Mouse (Mus musculus) cerebellum, adult 2 months (tissue): ENCODE data around the gene Ell2. TPM values are rescaled to one million over a fixed set of nuclear protein-coding genes. Genes with fewer than 3 reads are reported as not detected.

Source experiments
- DNase-seq, 2 experiments: peaks; one replicate each; pipeline ENCODE4 v3.0.0; 2021
- H3K27ac ChIP-seq: fragments of 200-500 bp; 2 replicates; pipeline ENCODE4 v1.5.1; 2012; ENCODE audit warnings: low read length, control low read depth, inconsistent platforms; ENCODE audit not compliant: insufficient read depth
- H3K27me3 ChIP-seq: fragments of 200-500 bp; 2 replicates; pipeline ENCODE4 v1.6.1; 2012; ENCODE audit warnings: inconsistent platforms, mild to moderate bottlenecking, low read length, moderate library complexity; ENCODE audit not compliant: control insufficient read depth, insufficient read depth
- H3K4me1 ChIP-seq: fragments of 200-500 bp; 2 replicates; pipeline ENCODE4 v1.6.1; 2011; ENCODE audit warnings: low read length; ENCODE audit not compliant: control insufficient read depth, insufficient read depth
- H3K4me3 ChIP-seq: fragments of 200-500 bp; replicated peaks from 2 replicates; pipeline ENCODE3; 2011; ENCODE audit warnings: mild to moderate bottlenecking, low read depth, low read length, control low read depth; ENCODE audit not compliant: insufficient read depth
- CTCF ChIP-seq: fragments of 200-500 bp; IDR thresholded peaks from 2 replicates; pipeline ENCODE4 v1.5.1; 2011; ENCODE audit warnings: low read depth, mild to moderate bottlenecking, control low read depth, low read length, moderate library complexity, borderline replicate concordance; ENCODE audit not compliant: insufficient read depth
- POLR2A ChIP-seq: fragments of 200-500 bp; IDR thresholded peaks from 2 replicates; pipeline ENCODE4 v1.6.1; 2011; ENCODE audit warnings: low read length, control low read depth, borderline replicate concordance; ENCODE audit not compliant: insufficient read depth
- WGBS: fragments of 180-500 bp; shearing (Covaris S2); methylation state at CpG from one replicate; pipeline ENCODE4 v1.1.7; 2018; 5-methylcytosine and 5-hydroxymethylcytosine counted together
- polyA plus RNA-seq: library from polyadenylated mRNA; depleted of rRNA; stranded (reverse); fragments of >200 nt; gene quantifications from 2 replicates; pipeline ENCODE4 v1.2.3, GENCODE M21; 2012; rRNA removed

Gene Ell2
- polyA plus RNA-seq, 1 experiment, result 8.2 TPM

- no peak for TF ChIP-seq CTCF
- Histone ChIP-seq H3K4me1 (no peaks in the 10 kb centered on the region), H3K4me3 (no peak overlapping the region), H3K27me3 (no peaks in the 10 kb centered on the region), H3K27ac (no peak overlapping the region)
- WGBS, result 75% methylated on average over 3 of the region's 3 CpGs
- DNase-seq, result no peak
These were observed 112.6 kb downstream of the Ell2 start for GRCm38 (mm10) chr13:75818945-75819706.

GRCm38 (mm10) chr13:75819898-75820297 is 113.3 kb downstream of the Ell2 start:
- Histone ChIP-seq H3K4me3 (no peak overlapping the region), H3K27me3 (no peaks in the 10 kb centered on the region), H3K27ac (no peak overlapping the region), H3K4me1 (no peaks in the 10 kb centered on the region)
- no peak for TF ChIP-seq CTCF
- TF ChIP-seq POLR2A, result no peak
- no peak for DNase-seq

Other genes with a start within 250 kb of the Ell2 start
- 68.6 and 80.1 TPM in 2 replicates for gene Glrx, start 133.1 kb downstream of the Ell2 start, polyA plus RNA-seq
- 14.9 and 17.2 TPM in 2 replicates for gene Rhobtb3, start 237.2 kb downstream of the Ell2 start, polyA plus RNA-seq